Mouse (Mus musculus) monocyte, adult 5-6 weeks (primary cell): ENCODE measurements around the gene Rdm1. TPM values are rescaled to one million over a fixed set of nuclear protein-coding genes. Genes with fewer than 3 reads are reported as not detected.
"Not testable (repeated sequence)": the region's sequence is repeated elsewhere in the genome, so short reads cannot be mapped to it uniquely, and the experiment has no call there.

Experiments
- ATAC-seq: fragments of 153-309, 156-312 bp; replicated peaks from 2 replicates; pipeline ENCODE4 v1.8.0; 2017; ENCODE audit warnings: mild to moderate bottlenecking; ENCODE audit not compliant: low TSS enrichment, insufficient number of reproducible peaks, severe bottlenecking, poor library complexity, low FRiP score
- total RNA-seq: library from RNA; stranded (forward); fragments of 200-1000, 200-491, 200-594 nt; gene quantifications from 3 replicates; pipeline ENCODE4 v1.2.3, GENCODE M21; 2017

Rdm1 gene
- total RNA-seq, 1 experiment from 2014 or later, result 9.4 TPM

DNA sequence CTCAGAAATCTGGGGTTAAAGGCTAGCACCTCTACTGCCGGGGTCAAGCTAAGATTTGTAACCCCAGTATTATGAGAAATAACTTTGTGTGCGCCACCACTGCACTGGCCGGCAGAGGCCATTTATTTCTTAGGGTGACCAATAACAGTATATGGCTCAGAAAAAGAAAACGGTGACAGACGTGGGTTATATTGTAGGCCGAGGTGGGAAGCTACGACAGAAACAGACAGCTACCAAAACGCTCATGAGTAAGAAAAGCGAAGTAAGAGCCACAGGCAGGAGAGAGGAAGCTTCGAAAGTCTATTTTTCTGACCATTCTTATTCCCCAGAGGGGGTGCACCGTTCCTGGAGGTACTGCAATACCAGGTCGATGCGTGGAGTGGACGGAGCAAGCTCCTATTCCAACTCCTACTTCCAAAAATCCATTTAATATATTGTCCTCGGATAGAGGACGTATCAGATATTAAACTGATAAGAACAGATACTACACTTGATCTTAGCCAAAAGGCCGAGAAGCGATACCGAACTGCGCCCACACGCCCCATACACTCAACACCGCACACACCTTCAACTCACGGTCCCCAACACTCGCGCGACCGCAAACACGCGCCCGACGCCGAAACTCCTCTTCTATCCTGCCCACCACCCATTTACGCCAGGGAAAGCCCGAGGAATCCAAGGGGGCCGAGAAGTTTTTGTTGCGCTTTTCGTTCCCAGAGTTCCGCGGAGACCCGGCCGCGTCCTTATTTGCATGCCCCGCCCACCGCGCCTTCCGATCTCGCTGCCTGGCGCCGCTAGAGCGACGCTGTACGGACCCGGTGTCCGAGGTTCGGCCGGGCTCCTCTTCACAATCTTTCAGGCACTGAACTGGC lies 18.7 kb downstream of the Rdm1 start:
- peak; percentile 70 for ATAC-seq

DNA sequence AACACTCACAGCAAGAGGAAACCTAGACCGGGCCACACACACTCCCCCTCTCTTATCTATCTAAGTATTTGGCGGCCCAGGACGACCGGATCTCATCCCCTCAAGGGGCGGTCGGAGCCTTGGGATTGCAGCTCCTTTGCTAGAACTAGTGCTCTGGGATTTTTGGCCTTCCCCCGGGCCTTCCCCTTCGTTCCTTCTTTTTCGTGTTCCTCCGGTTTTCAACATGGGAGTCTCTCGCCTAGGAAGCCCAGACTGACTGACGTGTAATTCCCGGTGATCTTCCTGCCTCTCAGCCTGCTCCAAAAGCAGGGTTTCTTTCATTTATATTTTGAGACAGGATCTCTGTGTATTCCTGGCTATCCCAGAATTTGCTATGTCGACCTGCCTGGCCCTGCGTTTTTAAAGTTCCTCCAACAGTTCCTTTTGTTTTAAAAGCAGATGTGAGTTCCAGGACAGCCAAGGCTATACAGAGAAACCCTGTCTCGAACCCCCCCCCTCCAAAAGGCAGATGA lies 19.3 kb downstream of the Rdm1 start:
- not testable (repeated sequence) for ATAC-seq

GRCm38 (mm10) chr11:101647093-101647492 lies 20.1 kb downstream of the Rdm1 start:
- not testable (repeated sequence) for ATAC-seq

GRCm38 (mm10) chr11:101656356-101656755 lies 29.4 kb downstream of the Rdm1 start:
- ATAC-seq, result no peak

- ATAC-seq, result no peak
Observed at GRCm38 (mm10) chr11:101657528-101657885, 30.5 kb downstream of the Rdm1 start.

DNA sequence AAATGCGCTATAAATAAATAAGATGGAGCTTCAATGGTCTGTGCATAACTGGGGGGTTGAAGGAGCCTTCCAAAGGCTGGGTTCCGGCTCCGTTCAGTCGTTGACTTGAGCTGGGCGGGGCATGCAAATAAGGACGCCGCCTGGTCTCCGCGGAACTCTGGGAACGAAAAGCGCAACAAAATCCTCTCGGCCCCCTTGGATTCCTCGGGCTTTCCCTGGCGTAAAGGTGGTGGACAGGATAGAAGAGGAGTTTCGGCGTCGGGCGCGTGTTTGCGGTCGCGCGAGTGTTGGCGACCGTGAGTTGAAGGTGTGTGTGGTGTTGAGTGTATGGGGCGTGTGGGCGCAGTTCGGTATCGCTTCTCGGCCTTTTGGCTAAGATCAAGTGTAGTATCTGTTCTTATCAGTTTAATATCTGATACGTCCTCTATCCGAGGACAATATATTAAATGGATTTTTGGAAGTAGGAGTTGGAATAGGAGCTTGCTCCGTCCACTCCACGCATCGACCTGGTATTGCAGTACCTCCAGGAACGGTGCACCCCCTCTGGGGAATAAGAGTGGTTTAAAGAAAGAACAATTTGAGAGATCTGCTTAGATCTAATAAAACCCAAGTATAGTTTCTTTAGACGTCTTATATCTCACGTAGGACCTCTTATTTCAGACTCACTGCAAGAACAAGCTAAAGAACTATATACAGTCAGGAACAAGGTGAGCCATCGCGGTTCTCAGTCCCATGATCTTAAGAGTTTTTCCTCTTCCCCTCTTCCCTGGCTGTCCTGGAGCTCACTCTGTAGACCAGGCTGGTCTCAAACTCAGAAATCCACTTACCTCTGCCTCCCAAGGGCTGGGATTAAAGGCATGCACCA lies 31.1 kb downstream of the Rdm1 start:
- peak; percentile 79 for ATAC-seq

DNA sequence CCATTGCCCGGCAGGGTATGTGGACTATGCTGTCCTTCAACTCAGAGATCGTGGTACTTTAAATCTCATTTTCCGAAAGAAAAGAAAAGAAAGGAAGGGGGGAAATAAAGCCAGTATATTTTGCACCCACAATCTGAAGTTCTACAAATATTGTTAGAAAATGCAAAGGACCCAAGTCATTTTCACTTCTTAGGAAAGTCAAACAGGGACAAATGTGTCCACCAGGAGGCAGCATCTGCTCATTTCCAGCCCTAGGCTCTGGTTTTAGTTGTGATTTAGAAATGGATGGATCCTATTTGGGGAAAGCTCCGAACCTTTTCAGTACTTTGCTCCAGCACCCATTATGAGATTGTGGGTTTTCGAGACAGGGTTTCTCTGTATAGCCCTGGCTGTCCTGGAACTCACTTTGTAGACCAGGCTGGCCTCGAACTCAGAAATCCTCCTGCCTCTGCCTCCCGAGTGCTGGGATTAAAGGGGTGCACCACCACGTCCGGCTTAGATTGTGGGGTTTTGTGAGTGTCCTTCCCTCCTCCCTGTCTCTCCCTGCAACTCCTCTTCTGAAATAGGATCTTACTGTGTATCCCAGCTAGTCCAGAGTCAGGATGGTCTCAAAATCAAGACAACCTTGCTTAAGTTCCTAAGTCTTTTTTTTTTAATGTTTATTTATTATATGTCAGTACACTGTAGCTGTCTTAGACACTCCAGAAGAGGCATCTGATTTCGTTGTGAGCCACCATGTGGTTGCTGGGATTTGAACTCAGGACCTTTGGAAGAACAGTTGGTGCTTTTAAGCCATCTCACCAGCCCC lies 32.0 kb downstream of the Rdm1 start:
- peak; percentile 49 for ATAC-seq

GRCm38 (mm10) chr11:101661191-101661590 lies 34.2 kb downstream of the Rdm1 start:
- no peak for ATAC-seq

- no peak for ATAC-seq
Observed at GRCm38 (mm10) chr11:101661786-101662185, 34.8 kb downstream of the Rdm1 start.

- no peak for ATAC-seq
Observed at GRCm38 (mm10) chr11:101663229-101664027, 36.4 kb downstream of the Rdm1 start.

DNA sequence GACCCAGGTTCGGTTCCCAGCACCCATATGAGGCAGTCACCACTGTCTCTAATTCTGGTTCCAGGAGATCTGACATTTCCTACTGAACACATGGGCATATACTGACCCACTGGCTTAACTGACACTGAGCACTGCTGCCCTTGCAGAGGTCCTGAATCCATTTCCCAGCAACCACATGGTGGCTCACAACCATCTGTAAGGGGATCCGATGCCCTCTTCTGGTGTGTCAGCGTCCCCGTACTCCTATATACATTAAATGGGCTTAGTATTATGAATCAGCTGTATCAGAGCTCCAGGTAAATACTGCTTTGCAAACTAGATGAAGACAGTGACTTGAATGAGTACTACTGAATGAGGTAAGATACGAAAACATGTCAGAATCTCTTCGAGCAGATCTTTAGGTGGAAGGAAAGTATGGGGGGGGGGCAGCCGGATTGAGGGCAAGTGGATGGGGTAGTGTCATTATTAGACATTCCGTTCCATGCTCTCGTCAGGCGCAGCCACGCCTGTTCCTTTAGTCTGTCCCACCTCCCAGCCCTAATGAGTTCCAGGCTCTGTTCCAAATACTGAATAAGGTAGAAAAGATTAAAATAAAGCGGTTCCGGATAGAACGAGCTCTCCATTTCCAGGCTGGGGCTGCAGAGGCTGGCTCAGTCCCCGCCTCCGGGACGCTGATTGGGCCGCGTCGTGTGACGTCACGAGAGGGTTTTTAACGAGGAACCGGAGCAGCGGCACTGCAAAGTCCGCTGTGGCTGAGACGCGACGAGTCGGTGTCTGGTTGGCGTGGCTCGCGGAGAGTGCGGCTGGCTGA lies 38.0 kb downstream of the Rdm1 start, which contains the start of gene Arl4d:
Gene Arl4d, plus strand, starts transcription at position 717 of the 811 bp plus-strand sequence.
- ATAC-seq, result peak; percentile 99

DNA sequence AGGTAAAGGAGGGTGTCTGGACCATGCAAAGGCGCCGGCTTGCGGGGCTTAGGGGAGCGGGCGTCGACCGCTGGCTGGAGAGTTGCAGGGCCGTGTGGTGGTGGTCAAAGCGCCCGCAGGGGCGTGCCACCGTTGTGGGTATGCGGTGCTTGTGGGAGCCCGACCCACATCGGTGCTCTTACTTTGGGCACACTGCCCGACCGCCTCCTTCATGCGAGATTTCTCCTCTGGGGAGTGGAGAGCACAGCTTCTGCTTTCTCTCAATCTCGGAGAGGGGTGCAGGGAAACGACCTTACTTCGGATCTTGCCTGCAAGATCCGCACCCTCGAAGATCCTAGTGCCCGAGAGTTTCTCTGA lies 38.6 kb downstream of the Rdm1 start:
- ATAC-seq, result peak; percentile 18; the same call in 1 of the 2 replicates

DNA sequence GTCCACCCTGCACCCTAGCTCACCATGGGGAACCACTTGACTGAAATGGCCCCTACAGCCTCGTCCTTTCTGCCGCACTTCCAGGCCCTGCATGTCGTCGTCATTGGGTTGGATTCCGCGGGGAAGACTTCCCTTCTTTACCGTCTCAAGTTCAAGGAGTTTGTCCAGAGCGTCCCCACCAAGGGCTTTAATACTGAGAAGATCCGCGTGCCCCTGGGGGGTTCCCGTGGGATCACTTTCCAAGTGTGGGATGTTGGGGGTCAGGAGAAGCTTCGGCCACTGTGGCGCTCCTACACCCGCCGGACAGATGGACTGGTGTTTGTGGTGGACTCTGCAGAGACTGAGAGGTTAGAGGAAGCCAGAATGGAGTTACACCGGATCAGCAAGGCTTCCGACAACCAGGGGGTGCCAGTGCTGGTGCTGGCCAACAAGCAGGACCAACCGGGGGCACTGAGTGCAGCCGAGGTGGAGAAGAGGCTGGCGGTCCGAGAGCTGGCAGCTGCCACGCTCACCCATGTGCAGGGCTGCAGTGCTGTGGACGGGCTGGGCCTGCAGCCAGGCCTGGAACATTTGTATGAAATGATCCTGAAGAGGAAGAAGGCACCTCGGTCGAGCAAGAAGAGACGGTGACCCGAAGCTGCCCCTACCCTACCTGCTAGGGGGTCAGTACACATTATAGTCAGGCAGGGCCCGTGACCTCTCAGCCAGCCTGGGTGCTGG lies 39.8 kb downstream of the Rdm1 start:
- ATAC-seq, result no peak

GRCm38 (mm10) chr11:101667871-101668532 lies 41.0 kb downstream of the Rdm1 start:
- no peak for ATAC-seq

DNA sequence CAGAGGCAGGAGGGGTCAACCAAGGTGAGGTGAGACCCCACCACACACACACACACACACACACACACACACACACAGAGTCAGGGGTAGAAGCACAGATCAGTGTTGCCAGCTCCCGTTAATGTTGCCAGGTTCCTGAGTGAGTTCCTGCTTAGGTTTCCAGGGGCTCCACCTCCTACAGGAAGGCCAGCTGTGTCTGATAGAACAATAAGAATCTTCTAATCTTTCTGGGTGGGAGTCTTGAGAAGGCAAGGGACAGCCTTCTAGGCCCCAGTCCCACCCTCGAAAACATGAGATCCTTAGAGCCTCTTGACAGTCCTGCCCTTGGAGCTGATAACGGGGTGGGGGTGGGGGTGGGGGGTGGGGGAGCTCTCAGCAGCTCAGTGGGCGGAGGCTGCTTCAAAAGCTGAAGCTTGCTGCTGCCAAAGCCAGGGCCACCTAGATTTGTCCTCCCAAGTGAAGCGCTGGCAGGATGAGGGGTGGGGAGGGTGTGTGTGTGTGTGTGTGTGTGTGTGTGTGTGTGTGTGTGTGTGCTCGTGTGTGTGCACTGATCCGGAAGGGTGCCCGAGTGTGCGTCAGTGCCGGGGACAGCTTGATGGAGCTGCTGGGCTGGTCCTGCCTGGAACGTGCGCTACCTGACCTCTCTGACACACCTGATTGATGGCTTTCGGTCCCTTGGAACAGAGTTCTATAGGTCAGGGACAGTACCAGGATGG lies 41.7 kb downstream of the Rdm1 start:
- ATAC-seq, result no peak

- ATAC-seq, result no peak
Observed at GRCm38 (mm10) chr11:101670334-101670733, 43.3 kb downstream of the Rdm1 start.
